Mouse (Mus musculus): ENCODE results near the gene Col7a1.
A peak's percentile ranks its signal among the peaks of the same experiment; 100 is the strongest.

GRCm38 (mm10) chr9:108936418-108937364 lies 16.7 kb upstream of the Col7a1 start, which contains the start of gene Uqcrc1:
- TF ChIP-seq CTCF (IDR thresholded peaks at IDR 0.05; ENCODE audit: extremely low read depth, insufficient read depth, low read length) (peak; percentile 92), POLR2A (IDR thresholded peaks at IDR 0.05; ENCODE audit: extremely low read depth, insufficient read depth, low read length) (peak; percentile 94)

All from cortical plate, adult 2 months (tissue).